Mouse (Mus musculus): ENCODE measurements around the gene Gm13420.

DNA sequence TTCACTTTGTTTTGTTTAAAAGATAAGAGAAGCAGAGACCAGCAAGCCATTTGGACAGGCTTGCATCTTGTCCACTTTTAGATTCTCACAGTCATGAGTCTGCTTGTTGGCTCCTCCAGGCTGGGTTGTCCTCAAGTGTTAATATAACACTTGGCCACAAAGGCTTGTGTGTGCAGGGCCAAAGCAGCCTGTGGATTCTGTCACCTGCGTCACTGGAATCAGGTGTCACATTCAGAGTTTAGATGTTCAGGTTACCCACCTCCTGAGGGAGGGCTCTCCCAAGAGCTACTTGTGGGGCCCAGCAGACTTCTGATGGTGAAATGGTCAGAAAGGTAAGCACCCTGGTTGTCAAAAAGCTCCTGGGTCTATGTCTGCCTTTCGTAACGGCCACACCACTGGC, 28.4 kb downstream of the Gm13420 start:
- TF ChIP-seq EP300 (IDR thresholded peaks at IDR 0.05; ENCODE audit: low read depth) (no peak), CTCF (IDR thresholded peaks at IDR 0.05; ENCODE audit: low read depth) (no peak)

Data from heart, postnatal 0 days (tissue).